Mouse (Mus musculus) lung, embryonic 14.5 days (tissue): ENCODE data around the gene Drd2. TPM values are rescaled to one million over a fixed set of nuclear protein-coding genes. Genes with fewer than 3 reads are reported as not detected.
A peak's percentile ranks its signal among the peaks of the same experiment; 100 is the strongest.

Source experiments
- ATAC-seq: fragments of 200-750 bp; cut with Nextera tagmentation; 2 replicates; pipeline ENCODE4 v1.8.0; 2017; ENCODE audit warnings: mild to moderate bottlenecking, moderate TSS enrichment, moderate library complexity; ENCODE audit not compliant: insufficient read depth
- DNase-seq: peaks from one replicate; pipeline ENCODE4 v3.0.0-alpha.2; 2015
- H3K27ac ChIP-seq: fragments of 300-500 bp; sonication (generic); 2 replicates; pipeline ENCODE4 v1.5.1; 2014; ENCODE audit warnings: low read depth, mild to moderate bottlenecking, moderate library complexity
- H3K27me3 ChIP-seq: fragments of 300-500 bp; sonication (generic); 2 replicates; pipeline ENCODE4 v1.6.1; 2014; ENCODE audit warnings: low read length, control low read depth; ENCODE audit not compliant: insufficient read depth
- H3K36me3 ChIP-seq: fragments of 300-500 bp; sonication (generic); 2 replicates; pipeline ENCODE4 v1.6.1; 2014; ENCODE audit warnings: control low read depth; ENCODE audit not compliant: insufficient read depth
- H3K4me1 ChIP-seq: fragments of 300-500 bp; sonication (generic); 2 replicates; pipeline ENCODE4 v1.6.1; 2014; ENCODE audit warnings: antibody characterized with exemption, control low read depth; ENCODE audit not compliant: insufficient read depth
- H3K4me2 ChIP-seq: fragments of 300-500 bp; sonication (generic); 2 replicates; pipeline ENCODE4 v1.6.1; 2014; ENCODE audit warnings: mild to moderate bottlenecking
- H3K4me3 ChIP-seq: fragments of 300-500 bp; sonication (generic); 2 replicates; pipeline ENCODE4 v1.5.1; 2014; ENCODE audit warnings: low read depth, low read length
- H3K9ac ChIP-seq: fragments of 300-500 bp; sonication (generic); 2 replicates; pipeline ENCODE4 v1.6.1; 2014
- H3K9me3 ChIP-seq: fragments of 300-500 bp; sonication (generic); 2 replicates; pipeline ENCODE4 v1.6.1; 2016; ENCODE audit warnings: low read depth, low read length, control low read depth
- CTCF ChIP-seq: IDR thresholded peaks from 2 replicates; pipeline ENCODE4 v1.5.1; 2016; ENCODE audit warnings: antibody characterized with exemption, low read depth
- WGBS: fragments of 180-500 bp; shearing (Covaris S2); extraction: QIAGEN DNeasy Blood & Tissue Kit; methylation state at CpG from one replicate; pipeline ENCODE4 v1.1.7; 2014; 5-methylcytosine and 5-hydroxymethylcytosine counted together
- polyA plus RNA-seq: library from polyadenylated mRNA; unstranded; fragments of >200 nt; fragmentation: Nextera tagmentation; extraction: Ambion mirVana; gene quantifications from 2 replicates; pipeline ENCODE4 v1.2.1, GENCODE M21; 2014

Gene Drd2
- polyA plus RNA-seq, 1 experiment from 2014 or later = not detected

DNA sequence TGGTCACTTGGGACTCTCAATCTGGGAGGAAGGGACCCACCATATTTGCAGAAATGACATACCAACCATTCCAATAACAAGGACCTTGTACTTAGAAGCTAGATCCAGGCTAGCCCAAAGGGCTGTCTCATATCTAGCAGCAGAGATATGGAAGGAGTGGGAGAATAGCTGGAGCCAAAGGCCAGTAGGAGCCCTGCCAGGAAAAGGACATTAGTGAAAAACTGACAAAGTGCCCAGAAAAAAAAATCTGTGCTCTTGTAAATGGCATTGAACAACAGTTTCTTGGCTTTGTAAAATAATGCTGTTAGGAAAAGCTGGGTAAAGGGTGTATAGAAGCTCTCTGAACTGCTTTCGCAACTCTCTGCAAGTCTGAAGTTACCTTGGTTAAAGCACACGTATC is 33.5 kb downstream of the Drd2 start:
- no peak for ATAC-seq
- H3K4me3 ChIP-seq = no peak overlapping the region
- TF ChIP-seq CTCF = no peak
- WGBS = 59% methylated on average over 2 of the region's 2 CpGs
- no peaks in the 10 kb centered on the region for H3K36me3 ChIP-seq
- no peak overlapping the region for H3K9ac ChIP-seq
- H3K4me2 ChIP-seq = no peak overlapping the region
- no peak overlapping the region for H3K27ac ChIP-seq
- no peaks in the 10 kb centered on the region for H3K27me3 ChIP-seq
- H3K9me3 ChIP-seq = no peaks in the 10 kb centered on the region
- no peak for DNase-seq
- H3K4me1 ChIP-seq = no peaks in the 10 kb centered on the region

- no peak overlapping the region for H3K4me3 ChIP-seq
- no peak for TF ChIP-seq CTCF
- no peaks in the 10 kb centered on the region for H3K36me3 ChIP-seq
- ATAC-seq (no peak), DNase-seq (no peak)
- no peak overlapping the region for H3K27ac ChIP-seq
- no peaks in the 10 kb centered on the region for H3K4me1 ChIP-seq
- H3K9ac ChIP-seq = no peak overlapping the region
- WGBS = 88% methylated on average over 4 of the region's 4 CpGs
- no peaks in the 10 kb centered on the region for H3K27me3 ChIP-seq
- no peak overlapping the region for H3K4me2 ChIP-seq
- H3K9me3 ChIP-seq = no peaks in the 10 kb centered on the region
Observed at GRCm38 (mm10) chr9:49379962-49380361, 39.5 kb downstream of the Drd2 start.

DNA sequence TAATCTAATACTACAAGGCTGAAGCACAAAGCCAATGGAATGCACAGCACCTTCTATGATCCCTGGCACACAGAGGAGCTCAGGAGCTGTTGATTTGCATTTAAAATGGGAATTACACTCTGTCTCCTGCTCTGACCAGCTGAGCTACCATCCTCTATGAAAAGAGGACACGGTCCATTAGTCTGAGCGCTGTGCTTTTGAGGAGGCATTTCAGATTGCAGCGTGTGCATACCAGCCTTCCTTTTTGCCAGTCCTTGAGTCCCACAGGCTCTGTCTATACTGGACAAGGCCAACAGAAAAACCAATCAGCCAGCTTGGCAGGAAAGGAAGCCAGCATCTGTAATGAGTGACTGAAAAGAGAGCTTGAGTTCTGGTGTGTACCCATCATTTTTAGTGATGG is 43.6 kb downstream of the Drd2 start:
- Histone ChIP-seq H3K4me3 (no peak overlapping the region), H3K4me1 (no peaks in the 10 kb centered on the region), H3K27me3 (no peaks in the 10 kb centered on the region), H3K9me3 (no peaks in the 10 kb centered on the region), H3K36me3 (no peaks in the 10 kb centered on the region), H3K9ac (no peak overlapping the region), H3K4me2 (no peak overlapping the region), H3K27ac (no peak overlapping the region)
- no peak for DNase-seq
- WGBS = 93% methylated on average over 3 of the region's 3 CpGs
- ATAC-seq = no peak
- TF ChIP-seq CTCF = no peak

GRCm38 (mm10) chr9:49384855-49385254 is 44.4 kb downstream of the Drd2 start:
- H3K36me3 ChIP-seq = no peaks in the 10 kb centered on the region
- H3K27ac ChIP-seq = no peak overlapping the region
- H3K27me3 ChIP-seq = no peaks in the 10 kb centered on the region
- H3K9me3 ChIP-seq = no peaks in the 10 kb centered on the region
- no peak overlapping the region for H3K4me2 ChIP-seq
- ATAC-seq = no peak
- no peak for TF ChIP-seq CTCF
- no peaks in the 10 kb centered on the region for H3K4me1 ChIP-seq
- DNase-seq = no peak
- 64% methylated on average over 6 of the region's 6 CpGs for WGBS
- no peak overlapping the region for H3K4me3 ChIP-seq
- H3K9ac ChIP-seq = no peak overlapping the region

DNA sequence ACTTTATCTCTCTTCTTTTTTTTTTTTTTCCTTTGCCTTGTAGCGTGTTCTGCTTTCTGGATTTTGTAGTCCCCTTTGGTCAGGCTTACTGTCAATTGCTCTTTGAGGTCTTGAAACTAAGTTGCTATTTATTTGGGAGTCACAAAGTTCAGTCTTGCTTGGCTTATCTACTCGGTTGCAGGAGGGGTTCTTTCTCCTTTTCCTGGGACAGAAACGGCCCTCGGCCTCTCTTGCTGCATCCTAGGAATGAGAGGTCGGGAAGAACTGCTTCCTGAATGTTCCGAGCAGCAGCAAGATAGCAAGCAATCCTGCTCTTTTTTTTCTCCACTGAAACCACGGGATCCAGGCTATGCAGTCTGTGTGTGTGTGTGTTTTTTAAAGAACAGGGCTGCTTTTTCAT is 44.9 kb downstream of the Drd2 start:
- no peak overlapping the region for H3K9ac ChIP-seq
- no peaks in the 10 kb centered on the region for H3K27me3 ChIP-seq
- H3K4me2 ChIP-seq = no peak overlapping the region
- 12% methylated on average over 7 of the region's 7 CpGs for WGBS
- H3K36me3 ChIP-seq = no peaks in the 10 kb centered on the region
- ATAC-seq = no peak
- no peaks in the 10 kb centered on the region for H3K9me3 ChIP-seq
- no peak for TF ChIP-seq CTCF
- H3K27ac ChIP-seq = no peak overlapping the region
- no peak overlapping the region for H3K4me3 ChIP-seq
- no peak for DNase-seq
- no peaks in the 10 kb centered on the region for H3K4me1 ChIP-seq

DNA sequence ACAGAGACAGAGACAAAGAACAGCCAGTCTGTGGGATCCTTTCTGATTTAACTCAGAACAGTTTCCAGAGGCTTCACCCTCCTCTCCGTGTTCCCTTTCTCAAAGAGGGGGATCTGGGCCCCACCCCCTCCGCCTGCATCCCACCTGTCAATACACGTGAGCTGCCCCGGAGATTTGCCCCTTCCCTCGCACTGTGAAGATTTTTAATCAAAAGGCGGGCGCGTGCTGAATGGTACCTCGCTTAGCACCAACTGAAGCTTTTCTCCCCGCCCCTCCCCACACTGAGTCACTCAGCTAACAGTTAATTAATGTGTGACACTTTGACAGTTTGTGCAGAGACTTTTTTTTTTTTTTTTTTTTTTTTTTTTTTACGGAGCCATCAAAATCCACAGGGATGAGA is 45.7 kb downstream of the Drd2 start:
- H3K27ac ChIP-seq = no peak overlapping the region
- ATAC-seq (no peak), DNase-seq (peak; percentile 40)
- no peaks in the 10 kb centered on the region for H3K4me1 ChIP-seq
- H3K27me3 ChIP-seq = no peaks in the 10 kb centered on the region
- no peak overlapping the region for H3K9ac ChIP-seq
- WGBS = 18% methylated on average over 11 of the region's 11 CpGs
- H3K9me3 ChIP-seq = no peaks in the 10 kb centered on the region
- no peak overlapping the region for H3K4me2 ChIP-seq
- no peak for TF ChIP-seq CTCF
- no peaks in the 10 kb centered on the region for H3K36me3 ChIP-seq
- H3K4me3 ChIP-seq = no peak overlapping the region

GRCm38 (mm10) chr9:49392242-49392641 is 51.8 kb downstream of the Drd2 start:
- no peak for TF ChIP-seq CTCF
- no peak overlapping the region for H3K27ac ChIP-seq
- DNase-seq (no peak), ATAC-seq (no peak)
- 41% methylated on average over 2 of the region's 2 CpGs for WGBS
- no peaks in the 10 kb centered on the region for H3K36me3 ChIP-seq
- H3K9me3 ChIP-seq = no peaks in the 10 kb centered on the region
- no peaks in the 10 kb centered on the region for H3K4me1 ChIP-seq
- H3K4me3 ChIP-seq = no peak overlapping the region
- no peaks in the 10 kb centered on the region for H3K27me3 ChIP-seq
- H3K9ac ChIP-seq = no peak overlapping the region
- no peak overlapping the region for H3K4me2 ChIP-seq

GRCm38 (mm10) chr9:49396006-49396405 is 55.6 kb downstream of the Drd2 start:
- H3K9me3 ChIP-seq = no peaks in the 10 kb centered on the region
- H3K27me3 ChIP-seq = no peaks in the 10 kb centered on the region
- no peak for TF ChIP-seq CTCF
- ATAC-seq (no peak), DNase-seq (no peak)
- no peak overlapping the region for H3K27ac ChIP-seq
- H3K36me3 ChIP-seq = no peaks in the 10 kb centered on the region
- H3K4me2 ChIP-seq = no peak overlapping the region
- H3K4me1 ChIP-seq = no peaks in the 10 kb centered on the region
- H3K4me3 ChIP-seq = no peak overlapping the region
- H3K9ac ChIP-seq = no peak overlapping the region
